Mouse (Mus musculus): ENCODE measurements around the gene 4933411K16Rik.
"Not testable (repeated sequence)": the region's sequence is repeated elsewhere in the genome, so short reads cannot be mapped to it uniquely, and the experiment has no call there.

GRCm38 (mm10) chr19:42081613-42082012, 29.6 kb downstream of the 4933411K16Rik start:
- not testable (repeated sequence) for TF ChIP-seq POLR2A (IDR thresholded peaks at IDR 0.05; ENCODE audit: borderline replicate concordance, control insufficient read depth, low read depth, low read length); CTCF (IDR thresholded peaks at IDR 0.05; ENCODE audit: control insufficient read depth, insufficient read depth, low read length)
